Mouse (Mus musculus) forebrain, embryonic 16.5 days (tissue): ENCODE data around the gene Gm3012. TPM values are rescaled to one million over a fixed set of nuclear protein-coding genes. Genes with fewer than 3 reads are reported as not detected.
"Not testable (repeated sequence)": the region's sequence is repeated elsewhere in the genome, so short reads cannot be mapped to it uniquely, and the experiment has no call there.

Experiments used
- ATAC-seq: fragments of 200-750 bp; cut with Nextera tagmentation; 2 replicates; pipeline ENCODE4 v1.8.0; 2017; ENCODE audit warnings: mild to moderate bottlenecking, moderate library complexity
- H3K27ac ChIP-seq: fragments of 300-500 bp; sonication (generic); 2 replicates; pipeline ENCODE4 v1.5.1; 2014; ENCODE audit warnings: low read length, control low read depth
- H3K27me3 ChIP-seq: fragments of 300-500 bp; sonication (generic); replicated peaks from 2 replicates; pipeline ENCODE4 v1.6.1; 2014; ENCODE audit warnings: low read length; ENCODE audit not compliant: control insufficient read depth, insufficient read depth
- H3K36me3 ChIP-seq: fragments of 300-500 bp; sonication (generic); 2 replicates; pipeline ENCODE4 v1.6.1; 2014; ENCODE audit not compliant: control insufficient read depth, insufficient read depth
- H3K4me1 ChIP-seq: fragments of 300-500 bp; sonication (generic); replicated peaks from 2 replicates; pipeline ENCODE4 v1.6.1; 2014; ENCODE audit warnings: low read length; ENCODE audit not compliant: control insufficient read depth, insufficient read depth
- H3K4me2 ChIP-seq: fragments of 300-500 bp; sonication (generic); 2 replicates; pipeline ENCODE4 v1.6.1; 2014; ENCODE audit warnings: mild to moderate bottlenecking, low read length, control low read depth
- H3K4me3 ChIP-seq: fragments of 300-500 bp; sonication (generic); replicated peaks from 2 replicates; pipeline ENCODE4 v1.5.1; 2014; ENCODE audit warnings: mild to moderate bottlenecking, low read length, control low read depth
- H3K9ac ChIP-seq: fragments of 300-500 bp; sonication (generic); replicated peaks from 2 replicates; pipeline ENCODE4 v1.6.1; 2014; ENCODE audit warnings: low read depth, low read length, control low read depth
- H3K9me3 ChIP-seq: fragments of 300-500 bp; sonication (generic); 2 replicates; pipeline ENCODE4 v1.6.1; 2016; ENCODE audit warnings: low read length; ENCODE audit not compliant: control insufficient read depth
- WGBS: fragments of 180-500 bp; shearing (Covaris S2); extraction: QIAGEN DNeasy Blood & Tissue Kit; methylation state at CpG from one replicate; pipeline ENCODE4 v1.1.7; 2014; 5-methylcytosine and 5-hydroxymethylcytosine counted together
- polyA plus RNA-seq: library from polyadenylated mRNA; unstranded; fragments of >200 nt; fragmentation: Nextera tagmentation; extraction: Ambion mirVana; gene quantifications from 2 replicates; pipeline ENCODE4 v1.2.1, GENCODE M21; 2015

Gene Gm3012
- polyA plus RNA-seq = not detected in 2 replicates

DNA sequence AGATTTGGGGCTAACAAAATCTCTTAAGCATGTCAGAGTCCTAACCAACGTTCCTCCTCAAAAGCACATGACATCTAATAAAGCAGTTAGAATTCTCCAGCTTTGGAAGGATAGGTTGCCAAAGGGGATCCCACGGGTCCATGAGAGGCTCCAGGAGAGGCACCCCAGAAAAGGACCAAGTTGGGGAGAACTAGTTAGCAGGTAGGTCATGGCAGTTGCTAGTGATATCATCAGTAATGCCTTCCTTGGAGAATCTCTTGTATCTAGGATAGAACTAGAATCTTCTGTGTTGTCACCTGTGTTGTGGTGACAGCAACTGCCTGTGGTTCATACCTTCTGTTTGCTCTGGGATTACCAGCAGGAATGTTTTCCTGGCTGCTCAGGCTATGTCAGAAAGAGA, at the start of gene Gm3012:
Gene Gm3012 (plus strand): TSS at position 301 of the 400 bp plus-strand sequence.
- not testable (repeated sequence) for H3K27me3 ChIP-seq, H3K9ac ChIP-seq, H3K4me2 ChIP-seq, H3K9me3 ChIP-seq, H3K4me3 ChIP-seq, H3K27ac ChIP-seq, H3K4me1 ChIP-seq, ATAC-seq, H3K36me3 ChIP-seq
- WGBS = no CpG with 5 or more reads among the region's 2 CpGs

DNA sequence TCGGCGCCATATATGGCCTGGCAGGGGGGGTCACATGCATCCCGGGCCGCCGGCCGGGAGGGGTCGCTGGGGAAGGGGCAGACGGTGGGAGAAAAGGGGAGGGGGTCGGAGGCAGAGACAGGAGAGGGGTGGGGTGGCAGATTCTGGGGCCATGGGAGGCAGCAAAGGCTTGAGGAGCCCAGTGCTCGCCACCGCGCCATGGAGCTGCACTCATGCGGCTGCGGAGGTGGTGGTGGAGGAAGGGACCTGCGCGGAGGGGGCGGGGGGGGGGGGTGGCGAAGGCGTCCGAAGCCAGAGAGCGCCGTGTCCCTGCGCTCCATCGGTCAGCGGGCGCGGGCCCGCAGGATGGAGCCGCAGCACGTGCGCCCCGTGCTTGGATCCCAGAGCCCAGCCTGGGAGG, 17.4 kb downstream of the Gm3012 start, which contains the start of gene Gm3020:
Gene Gm3020 (plus strand): TSS at position 301 of the 400 bp plus-strand sequence.
- H3K27me3 ChIP-seq, H3K9ac ChIP-seq, H3K27ac ChIP-seq, H3K4me3 ChIP-seq, H3K9me3 ChIP-seq, ATAC-seq, H3K36me3 ChIP-seq, H3K4me2 ChIP-seq, H3K4me1 ChIP-seq: not testable (repeated sequence)
- WGBS = no CpG with 5 or more reads among the region's 32 CpGs

DNA sequence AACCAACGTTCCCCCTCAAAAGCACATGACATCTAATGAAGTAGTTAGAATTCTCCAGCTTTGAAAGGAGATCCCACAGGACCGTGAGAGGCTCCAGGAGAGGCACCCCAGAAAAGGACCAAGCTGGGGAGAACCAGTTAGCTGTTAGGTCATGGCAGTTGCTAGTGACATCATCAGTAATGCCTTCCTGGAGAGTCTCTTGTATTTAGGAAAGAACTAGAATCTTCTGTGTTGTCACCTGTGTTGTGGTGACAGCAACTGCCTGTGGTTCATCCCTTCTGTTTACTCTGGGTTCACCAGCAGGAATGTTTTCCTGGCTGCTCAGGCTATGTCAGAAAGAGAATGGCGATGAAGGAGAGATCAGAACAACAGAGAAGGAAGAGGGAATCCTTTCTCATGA, 54.2 kb downstream of the Gm3012 start, which contains the start of gene Gm3043:
Gene Gm3043 (plus strand): TSS at position 301 of the 400 bp plus-strand sequence.
- ATAC-seq, H3K27me3 ChIP-seq, H3K9ac ChIP-seq, H3K36me3 ChIP-seq, H3K4me1 ChIP-seq, H3K9me3 ChIP-seq, H3K4me2 ChIP-seq, H3K27ac ChIP-seq, H3K4me3 ChIP-seq: not testable (repeated sequence)
- no CpG with 5 or more reads among the region's 3 CpGs for WGBS

Other genes with a start within 250 kb of the Gm3012 start
- not detected in 2 replicates for gene Gm10413, start 239.4 kb upstream of the Gm3012 start, polyA plus RNA-seq
- 13.9 and 16.4 TPM in 2 replicates for gene Gm10409, start 221.9 kb upstream of the Gm3012 start, polyA plus RNA-seq
- 6.8 and 9.8 TPM in 2 replicates for gene Gm3005, start 206.4 kb upstream of the Gm3012 start, polyA plus RNA-seq
- gene Gm10408, start 185.1 kb upstream of the Gm3012 start, polyA plus RNA-seq = not detected in 2 replicates
- gene Gm3020, start 17.5 kb downstream of the Gm3012 start, polyA plus RNA-seq = 13.9 and 16.4 TPM in 2 replicates
- not detected in 2 replicates for gene Gm3043, start 54.3 kb downstream of the Gm3012 start, polyA plus RNA-seq
- gene Gm3002, start 175.6 kb downstream of the Gm3012 start, polyA plus RNA-seq = 4.7 and 5.8 TPM in 2 replicates
- gene Gm3033, start 211.7 kb downstream of the Gm3012 start, polyA plus RNA-seq = 0.57 TPM in 1 of 2 replicates, not detected in the other
- not detected in 2 replicates for gene Gm2916, start 249.7 kb downstream of the Gm3012 start, polyA plus RNA-seq